Mouse (Mus musculus) G1E (cell line): Measurements from ENCODE around the gene Fus. TPM values are rescaled to one million over a fixed set of nuclear protein-coding genes. Genes with fewer than 3 reads are reported as not detected.
"Not testable (repeated sequence)": the region's sequence is repeated elsewhere in the genome, so short reads cannot be mapped to it uniquely, and the experiment has no call there.

Experiments
- ATAC-seq: 2 replicates; pipeline ENCODE4 v1.8.0; 2016; ENCODE audit warnings: mild to moderate bottlenecking; ENCODE audit not compliant: insufficient number of reproducible peaks, poor library complexity, low FRiP score, severe bottlenecking; ENCODE audit errors: extremely low read depth
- DNase-seq: peaks from one replicate; pipeline ENCODE4 v3.0.0; 2012; ENCODE audit warnings: low spot score
- H3K27me3 ChIP-seq: 2 replicates; pipeline ENCODE4 v1.6.1; 2012; ENCODE audit warnings: mild to moderate bottlenecking, low read length, inconsistent platforms; ENCODE audit not compliant: insufficient read depth
- H3K36me3 ChIP-seq: replicated peaks from 2 replicates; pipeline ENCODE3; 2012; ENCODE audit warnings: mild to moderate bottlenecking, inconsistent platforms
- H3K4me1 ChIP-seq: 2 replicates; pipeline ENCODE4 v1.6.1; 2012; ENCODE audit warnings: low read depth, low read length, inconsistent platforms, mixed read lengths; ENCODE audit not compliant: insufficient read depth
- H3K4me3 ChIP-seq: 2 replicates; pipeline ENCODE4 v1.5.1; 2012; ENCODE audit warnings: low read depth, mild to moderate bottlenecking, inconsistent platforms, low read length, moderate library complexity, mixed read lengths
- H3K9me3 ChIP-seq: replicated peaks from 2 replicates; pipeline ENCODE4 v1.6.1; 2012; ENCODE audit warnings: inconsistent platforms
- CTCF ChIP-seq: IDR thresholded peaks from 2 replicates; pipeline ENCODE4 v1.5.1; 2012; ENCODE audit warnings: low read depth, low read length, inconsistent platforms, mixed read lengths
- GATA1 ChIP-seq: IDR thresholded peaks from 2 replicates; pipeline ENCODE4 v1.6.1; 2012; ENCODE audit warnings: borderline replicate concordance, low read length, inconsistent platforms, mixed read lengths
- GATA2 ChIP-seq: IDR thresholded peaks from 2 replicates; pipeline ENCODE4 v1.6.1; 2012; ENCODE audit warnings: low read depth, low read length, inconsistent platforms, borderline replicate concordance
- POLR2AphosphoS5 ChIP-seq: IDR thresholded peaks from 2 replicates; pipeline ENCODE4 v1.6.1; 2012; ENCODE audit warnings: low read depth, low read length, inconsistent platforms; ENCODE audit not compliant: insufficient replicate concordance
- TAL1 ChIP-seq: conservative IDR thresholded peaks from 2 replicates; pipeline ENCODE4 v1.6.1; 2012; ENCODE audit warnings: low read depth, low read length, inconsistent platforms, mixed read lengths
- polyA plus RNA-seq: library from polyadenylated mRNA; stranded (reverse); fragments of >175 nt; gene quantifications from 2 replicates; pipeline ENCODE4 v1.2.3, GENCODE M21; 2012
- total RNA-seq, 2 experiments: library from RNA; stranded (forward) in 1 of 2; stranded (reverse) in 1 of 2; fragments of 200-1000 nt in 1 of 2; fragments of >200 nt in 1 of 2; fragmentation: Nextera tagmentation in 1 of 2; gene quantifications; 2 replicates each; pipeline ENCODE4 v1.2.3; 2014 to 2017

Gene Fus
- total and polyA plus RNA-seq, 3 experiments = 45.5 to 604 (median 211) TPM

DNA sequence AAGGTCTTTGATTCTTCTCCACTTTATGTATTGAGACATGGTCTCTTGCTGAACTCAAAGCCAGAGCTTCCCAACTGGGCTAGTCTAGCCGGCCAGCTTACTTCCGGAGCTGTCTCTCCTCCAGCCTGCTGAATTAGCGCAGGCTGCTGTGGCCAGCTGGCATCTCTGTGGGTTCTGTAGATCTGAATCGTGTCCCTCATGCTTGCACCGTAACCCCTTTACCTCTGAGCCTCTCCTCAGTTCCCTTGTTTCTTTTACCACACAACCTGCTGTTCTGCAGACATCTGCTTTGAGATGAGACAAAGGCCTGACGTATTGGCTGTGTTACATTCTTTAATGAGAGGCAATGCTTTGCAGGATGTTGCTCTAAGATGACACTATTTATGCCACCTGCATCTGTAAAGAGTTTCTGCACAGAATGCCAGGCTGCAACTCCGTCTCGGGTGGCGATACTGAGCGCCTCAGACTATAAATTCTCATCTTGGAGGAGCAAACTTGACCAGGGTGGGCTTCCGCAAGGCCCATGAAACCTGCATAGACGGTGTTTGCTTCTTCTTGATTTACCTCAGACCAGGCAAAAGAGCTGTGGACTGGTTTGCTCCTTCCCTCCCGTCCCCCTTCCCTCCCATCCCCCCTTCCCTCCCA, 45.0 kb downstream of the Fus start:
- Histone ChIP-seq H3K4me1 (no peaks in the 10 kb centered on the region), H3K4me3 (no peak overlapping the region), H3K9me3 (no peaks in the 10 kb centered on the region), H3K27me3 (peaks cover 37% of the 10 kb centered on the region), H3K36me3 (no peaks in the 10 kb centered on the region)
- TF ChIP-seq TAL1 = no peak
- no peak for TF ChIP-seq GATA2
- no peak for TF ChIP-seq POLR2AphosphoS5
- TF ChIP-seq GATA1 = no peak
- no peak for TF ChIP-seq CTCF
- ATAC-seq = no peak
- DNase-seq = no peak

DNA sequence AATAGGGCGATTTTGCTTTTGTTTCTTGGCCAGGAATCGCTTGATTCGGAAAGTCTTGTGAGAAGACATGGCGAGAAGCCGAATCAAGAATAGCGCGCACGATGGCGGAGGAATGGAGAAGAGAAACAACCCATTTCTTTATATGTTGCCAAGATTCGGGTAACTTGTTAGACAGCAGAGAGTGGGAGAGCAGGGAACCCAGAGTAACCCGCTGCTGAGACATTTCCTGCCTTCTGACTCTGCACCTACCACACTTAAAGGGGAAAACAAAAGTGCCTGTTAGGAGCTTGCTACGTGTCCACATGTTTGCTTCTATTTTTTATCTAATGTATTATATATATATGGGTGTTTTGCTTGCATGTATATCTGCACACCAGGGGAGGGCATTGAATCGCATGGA, 45.9 kb downstream of the Fus start:
- TF ChIP-seq TAL1 (no peak), POLR2AphosphoS5 (no peak), GATA1 (no peak), GATA2 (no peak), CTCF (no peak)
- Histone ChIP-seq H3K4me1 (no peaks in the 10 kb centered on the region), H3K36me3 (no peaks in the 10 kb centered on the region), H3K4me3 (no peak overlapping the region), H3K9me3 (no peaks in the 10 kb centered on the region), H3K27me3 (peaks cover 32% of the 10 kb centered on the region)
- ATAC-seq (no peak), DNase-seq (no peak)

GRCm38 (mm10) chr7:128016134-128016533, 48.9 kb downstream of the Fus start:
- peaks cover 17% of the 10 kb centered on the region for H3K27me3 ChIP-seq
- not testable (repeated sequence) for H3K9me3 ChIP-seq, H3K4me1 ChIP-seq, H3K36me3 ChIP-seq, H3K4me3 ChIP-seq, ATAC-seq, DNase-seq

- Histone ChIP-seq H3K9me3 (no peaks in the 10 kb centered on the region), H3K4me3 (no peak overlapping the region), H3K4me1 (no peaks in the 10 kb centered on the region), H3K36me3 (no peaks in the 10 kb centered on the region), H3K27me3 (peaks cover 17% of the 10 kb centered on the region)
- DNase-seq (no peak), ATAC-seq (no peak)
- TF ChIP-seq GATA2 (no peak), POLR2AphosphoS5 (no peak), TAL1 (no peak), GATA1 (no peak), CTCF (no peak)
Measured at GRCm38 (mm10) chr7:128016650-128017049, 49.4 kb downstream of the Fus start.

DNA sequence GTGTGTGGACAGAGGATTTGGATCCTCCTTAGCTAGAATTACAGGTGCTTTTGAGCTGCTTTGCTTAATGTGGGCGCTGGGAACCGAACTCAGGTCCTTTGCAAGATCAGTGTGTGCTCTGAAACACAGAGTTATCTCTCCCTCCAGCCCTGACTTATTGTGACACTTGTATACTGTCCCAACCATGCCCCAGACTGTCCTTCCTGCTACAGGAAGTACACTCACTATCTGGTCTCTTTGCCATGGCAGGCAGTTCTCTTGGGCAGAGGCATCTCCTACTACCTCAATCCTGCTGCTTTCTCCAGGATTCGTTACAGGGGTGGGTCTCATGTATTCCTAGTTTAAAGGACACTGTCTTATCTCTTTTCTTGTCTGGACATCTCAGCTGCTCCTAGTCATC, 51.0 kb downstream of the Fus start:
- H3K4me1 ChIP-seq = no peaks in the 10 kb centered on the region
- no peak overlapping the region for H3K4me3 ChIP-seq
- H3K27me3 ChIP-seq = peaks cover 11% of the 10 kb centered on the region
- no peak for ATAC-seq
- no peak for TF ChIP-seq GATA2
- TF ChIP-seq TAL1 = no peak
- TF ChIP-seq CTCF = no peak
- no peak for TF ChIP-seq GATA1
- TF ChIP-seq POLR2AphosphoS5 = no peak
- no peaks in the 10 kb centered on the region for H3K36me3 ChIP-seq
- DNase-seq = no peak
- H3K9me3 ChIP-seq = no peaks in the 10 kb centered on the region

- TF ChIP-seq TAL1 (no peak), POLR2AphosphoS5 (no peak), GATA1 (no peak), GATA2 (no peak), CTCF (no peak)
- H3K27me3 ChIP-seq = peaks cover 11% of the 10 kb centered on the region
- DNase-seq = no peak
- ATAC-seq = no peak
- H3K4me1 ChIP-seq = no peaks in the 10 kb centered on the region
- no peaks in the 10 kb centered on the region for H3K9me3 ChIP-seq
- H3K4me3 ChIP-seq = no peak overlapping the region
- no peaks in the 10 kb centered on the region for H3K36me3 ChIP-seq
Measured at GRCm38 (mm10) chr7:128019187-128019586, 51.9 kb downstream of the Fus start.

GRCm38 (mm10) chr7:128022974-128023373, 55.7 kb downstream of the Fus start:
- no peaks in the 10 kb centered on the region for H3K4me1 ChIP-seq
- no peaks in the 10 kb centered on the region for H3K9me3 ChIP-seq
- no peak for DNase-seq
- no peak overlapping the region for H3K4me3 ChIP-seq
- H3K27me3 ChIP-seq = no peaks in the 10 kb centered on the region
- ATAC-seq = no peak
- TF ChIP-seq POLR2AphosphoS5 = no peak
- peak; percentile 75 for TF ChIP-seq CTCF
- no peaks in the 10 kb centered on the region for H3K36me3 ChIP-seq
